9 mouse cellular contexts compared by ENCODE assay signal in the genomic region with DNA sequence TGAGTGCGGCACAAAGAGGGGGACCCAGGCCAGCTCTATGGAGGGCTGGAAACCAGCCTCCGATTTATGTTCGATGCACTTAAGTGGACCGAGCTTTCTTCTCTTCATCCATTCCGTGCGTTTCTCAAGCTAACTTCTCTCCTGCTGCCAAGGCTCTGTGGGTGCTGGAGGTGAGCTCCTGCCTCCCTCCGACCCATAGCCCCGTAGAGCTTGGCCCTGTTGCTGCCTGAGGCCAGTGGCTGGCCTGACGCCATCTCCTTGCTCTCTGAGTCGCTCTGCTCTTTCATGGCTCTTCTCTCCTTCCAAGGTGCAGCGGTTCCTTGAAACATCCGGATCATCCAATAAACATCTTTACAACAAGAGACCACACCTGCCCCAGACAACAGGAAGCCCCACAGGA. TPM values are rescaled to one million over a fixed set of nuclear protein-coding genes. Genes with fewer than 3 reads are reported as not detected.
DNase-seq lines count a peak whose midpoint lies in the region; ATAC-seq and TF ChIP-seq lines count a peak whose summit lies in the region.
"Had no signal": no experiment of that assay in that cellular context is flagged by ENCODE, and none has a peak within 500 bp of the region (broad histone marks: within the 10 kb centered on the region; RNA-seq: fewer than 3 reads in every experiment).

No protein-coding gene starts in this region.

- TF ChIP-seq POLR2A in embryonic fibroblast, embryonic 13.5 days (IDR thresholded peaks at IDR 0.05; ENCODE audit: low read depth, low read length) = no peak

- H3K4me1 ChIP-seq in kidney, embryonic 14.5 days (ENCODE audit: control insufficient read depth, insufficient read depth, low read length) = peaks cover 27% of the 10 kb centered on the region
- 0 out of 2 replicates have a peak, but pooled peaks cover 7% of the 10 kb centered on the region for H3K4me1 ChIP-seq in embryonic fibroblast, embryonic 13.5 days (ENCODE audit: control insufficient read depth, insufficient read depth, low read length)
- peaks cover 71% of the 10 kb centered on the region for H3K4me1 ChIP-seq in hindbrain, embryonic 12.5 days
- peaks cover 63% of the 10 kb centered on the region for H3K4me1 ChIP-seq in neural tube, embryonic 12.5 days
- H3K4me1 ChIP-seq in liver, embryonic 12.5 days = 0 out of 2 replicates have a peak, but pooled peaks cover 11% of the 10 kb centered on the region

- TF ChIP-seq CTCF in embryonic fibroblast, embryonic 13.5 days (IDR thresholded peaks at IDR 0.05; ENCODE audit: borderline replicate concordance, insufficient read depth, low read length) = no peak

- no peaks in the 10 kb centered on the region for H3K36me3 ChIP-seq in kidney, embryonic 14.5 days (ENCODE audit: control insufficient read depth, insufficient read depth, low read length)
- H3K36me3 ChIP-seq in hindbrain, embryonic 12.5 days = no peaks in the 10 kb centered on the region
- H3K36me3 ChIP-seq in neural tube, embryonic 12.5 days = no peaks in the 10 kb centered on the region
- H3K36me3 ChIP-seq in liver, embryonic 12.5 days = no peaks in the 10 kb centered on the region

- H3K9ac ChIP-seq in kidney, embryonic 14.5 days (ENCODE audit: low read depth, low read length) = no peak overlapping the region
- H3K9ac ChIP-seq in hindbrain, embryonic 12.5 days = peak overlapping the region; percentile 46
- 0 out of 2 replicates have a peak overlapping the region, but pooled peaks have one; percentile 26 for H3K9ac ChIP-seq in neural tube, embryonic 12.5 days
- H3K9ac ChIP-seq in liver, embryonic 12.5 days = no peak overlapping the region

- H3K27ac ChIP-seq in kidney, embryonic 14.5 days (ENCODE audit: low read depth, low read length) = peak overlapping the region; percentile 62; the same call in 1 of the 2 replicates
- H3K27ac ChIP-seq in embryonic fibroblast, embryonic 13.5 days (ENCODE audit: insufficient read depth, low read length) = peak overlapping the region; percentile 71
- peak overlapping the region; percentile 97 for H3K27ac ChIP-seq in hindbrain, embryonic 12.5 days
- H3K27ac ChIP-seq in neural tube, embryonic 12.5 days = peak overlapping the region; percentile 74
- H3K27ac ChIP-seq in liver, embryonic 12.5 days = no peak overlapping the region

- H3K9me3 ChIP-seq in kidney, embryonic 14.5 days (ENCODE audit: control insufficient read depth, low read length) = peaks cover 5% of the 10 kb centered on the region; the same call in 1 of the 2 replicates
- no peaks in the 10 kb centered on the region for H3K9me3 ChIP-seq in hindbrain, embryonic 12.5 days (replicated peaks)
- H3K9me3 ChIP-seq in neural tube, embryonic 12.5 days = peaks cover 4% of the 10 kb centered on the region; the same call in 1 of the 2 replicates
- H3K9me3 ChIP-seq in liver, embryonic 12.5 days (replicated peaks) = no peaks in the 10 kb centered on the region

- no peaks in the 10 kb centered on the region; the same call in 1 of the 2 replicates for H3K27me3 ChIP-seq in kidney, embryonic 14.5 days (ENCODE audit: control insufficient read depth, insufficient read depth, low read length)
- H3K27me3 ChIP-seq in hindbrain, embryonic 12.5 days = no peaks in the 10 kb centered on the region; the same call in 1 of the 2 replicates
- 0 out of 2 replicates have a peak, but pooled peaks cover 3% of the 10 kb centered on the region for H3K27me3 ChIP-seq in neural tube, embryonic 12.5 days (replicated peaks)
- peaks cover 80% of the 10 kb centered on the region for H3K27me3 ChIP-seq in liver, embryonic 12.5 days (replicated peaks)

- ATAC-seq in kidney, embryonic 14.5 days (ENCODE audit: low FRiP score, low TSS enrichment) = no peak
- ATAC-seq in hindbrain, embryonic 12.5 days (ENCODE audit: low FRiP score) = no peak
- ATAC-seq in neural tube, embryonic 12.5 days (ENCODE audit: low FRiP score, low read depth) = no peak
- ATAC-seq in megakaryocyte, adult 5-6 weeks (ENCODE audit: poor library complexity, severe bottlenecking) = no peak
- ATAC-seq in liver, embryonic 12.5 days = no peak

- H3K4me3 ChIP-seq in kidney, embryonic 14.5 days (ENCODE audit: low read length) = no peak overlapping the region
- no peak overlapping the region for H3K4me3 ChIP-seq in embryonic fibroblast, embryonic 13.5 days (ENCODE audit: insufficient read depth, low read length)
- H3K4me3 ChIP-seq in hindbrain, embryonic 12.5 days = no peak overlapping the region
- no peak overlapping the region for H3K4me3 ChIP-seq in neural tube, embryonic 12.5 days
- no peak overlapping the region for H3K4me3 ChIP-seq in liver, embryonic 12.5 days

- H3K4me2 ChIP-seq in kidney, embryonic 14.5 days (replicated peaks; ENCODE audit: low read depth, low read length) = 0 out of 2 replicates have a peak overlapping the region, but pooled peaks have one; percentile 5
- peak overlapping the region; percentile 27 for H3K4me2 ChIP-seq in hindbrain, embryonic 12.5 days (replicated peaks)
- peak overlapping the region; percentile 36; the same call in 1 of the 2 replicates for H3K4me2 ChIP-seq in neural tube, embryonic 12.5 days (replicated peaks)
- no peak overlapping the region for H3K4me2 ChIP-seq in liver, embryonic 12.5 days

- 54% methylated on average over 12 of the region's 12 CpGs for WGBS in kidney, embryonic 14.5 days
- WGBS in hindbrain, embryonic 12.5 days = 53% methylated on average over 12 of the region's 12 CpGs
- 47% methylated on average over 12 of the region's 12 CpGs for WGBS in neural tube, embryonic 12.5 days
- WGBS in liver, embryonic 12.5 days (ENCODE audit: insufficient replicate concordance) = 41% methylated on average over 12 of the region's 12 CpGs

- DNase-seq in kidney, adult 8-10 months = no peak
- DNase-seq in left cerebral cortex, adult 8-10 months (ENCODE audit: low spot score in 2 of 2) = no peak

RNA-seq across cellular contexts. Expression of a gene that starts 4.4 kb away (rescaled TPM):
- 0.09 TPM in 1 of 2 replicates, not detected in the other for polyA plus RNA-seq in kidney, embryonic 14.5 days (2014; fragmentation: Nextera tagmentation; extraction: Ambion mirVana)
- not detected in 2 replicates for polyA plus RNA-seq in embryonic fibroblast, embryonic 13.5 days (2011; ENCODE audit: insufficient read length, low read depth, missing spikeins)
- not detected in 2 replicates for polyA plus RNA-seq in hindbrain, embryonic 12.5 days (2016; fragmentation: Nextera tagmentation; extraction: Ambion mirVana)
- 0.08 TPM in 1 of 2 replicates, not detected in the other for polyA plus RNA-seq in neural tube, embryonic 12.5 days (2016; fragmentation: Nextera tagmentation; extraction: Ambion mirVana)
- total RNA-seq in megakaryocyte, adult 5-6 weeks (2015) = not detected in 2 replicates
- total RNA-seq in megakaryocyte, adult 5-6 weeks (2017) = not detected in 2 replicates
- under 1 TPM in 3 of 4 experiments, not detected in 1; 0.14 to 0.26 (median 0.16) TPM for total RNA-seq in left cerebral cortex, adult 8-10 months (2022)
- polyA plus RNA-seq in liver, embryonic 12.5 days (2016; fragmentation: Nextera tagmentation; extraction: Ambion mirVana) = not detected in 2 replicates
- polyA plus RNA-seq: large intestine, adult 2 months had no signal

Comparison
In these comparisons a context has a peak if more than half of its experiments do, and no peak if none do; other contexts are left out.
1. H3K9ac ChIP-seq: peak in hindbrain, embryonic 12.5 days (single experiment) and neural tube, embryonic 12.5 days (single experiment); none in kidney, embryonic 14.5 days (single experiment) and liver, embryonic 12.5 days (single experiment).